Mouse (Mus musculus) kidney, adult 2 months (tissue): Measurements from ENCODE around the gene B9d2.

Source experiments
- CTCF ChIP-seq: fragments of 200-500 bp; conservative IDR thresholded peaks from 2 replicates; pipeline ENCODE4 v1.5.1; 2011; ENCODE audit warnings: low read depth, mild to moderate bottlenecking, control low read depth, low read length, moderate library complexity, mixed read lengths; ENCODE audit not compliant: insufficient read depth, insufficient read length
- POLR2A ChIP-seq: fragments of 200-500 bp; IDR thresholded peaks from one replicate; pipeline ENCODE4 v1.6.1; 2011; ENCODE audit warnings: low read depth, low read length, control low read depth

DNA sequence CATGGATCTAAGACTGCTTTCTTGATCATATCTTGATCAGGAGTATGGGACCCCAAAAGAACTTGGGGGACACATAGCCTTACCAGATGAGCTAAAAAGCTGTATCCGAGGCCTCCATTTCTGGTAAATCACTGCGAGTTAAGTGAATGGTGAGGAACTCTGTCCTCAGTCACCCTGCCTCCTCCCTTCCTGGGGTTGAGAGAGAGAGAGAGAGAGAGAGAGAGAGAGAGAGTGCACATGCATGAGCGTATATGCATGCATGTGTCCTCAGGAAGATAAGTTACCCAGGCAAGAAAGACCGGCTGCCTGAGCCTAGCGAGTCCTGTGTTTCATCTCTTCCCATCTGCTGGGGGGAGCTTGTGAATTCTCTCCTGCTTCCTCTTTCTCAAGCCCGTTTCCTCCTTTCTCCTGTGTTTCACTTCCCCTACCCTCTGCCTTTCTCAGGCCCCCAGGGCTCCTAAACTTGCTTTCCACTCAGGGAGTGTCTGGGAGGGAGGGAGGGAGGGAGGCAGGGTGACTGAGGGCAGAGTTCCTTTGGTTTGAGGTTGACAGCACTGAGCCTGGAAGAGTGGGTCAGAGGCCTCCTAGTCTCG is 26.1 kb downstream of the B9d2 start:
- no peak for TF ChIP-seq POLR2A
- no peak for TF ChIP-seq CTCF
